Mouse (Mus musculus) brain, embryonic 14.5 days (tissue): Measurements from ENCODE around the gene Sh3bp2.

Experiments
- CTCF ChIP-seq: fragments of 200-500 bp; IDR thresholded peaks from 2 replicates; pipeline ENCODE4 v1.5.1; 2012; ENCODE audit warnings: inconsistent platforms, mild to moderate bottlenecking, moderate library complexity, borderline replicate concordance; ENCODE audit not compliant: insufficient read depth, insufficient read length; ENCODE audit errors: extremely low read depth
- POLR2A ChIP-seq: fragments of 200-500 bp; IDR thresholded peaks from 2 replicates; pipeline ENCODE4 v1.6.1; 2012; ENCODE audit warnings: mild to moderate bottlenecking, inconsistent platforms, borderline replicate concordance; ENCODE audit not compliant: poor library complexity, insufficient read depth, insufficient read length, severe bottlenecking; ENCODE audit errors: extremely low read depth

- no peak for TF ChIP-seq POLR2A
- TF ChIP-seq CTCF, result no peak
These were observed 24.6 kb downstream of the Sh3bp2 start for GRCm38 (mm10) chr5:34550251-34550650.
